Mouse (Mus musculus) spleen, adult 2 months (tissue): ENCODE measurements around the gene Cat.

Experiments used
- CTCF ChIP-seq: fragments of 200-500 bp; IDR thresholded peaks from 2 replicates; pipeline ENCODE4 v1.5.1; 2011; ENCODE audit warnings: mild to moderate bottlenecking, inconsistent platforms; ENCODE audit not compliant: insufficient read depth, insufficient read length, insufficient replicate concordance; ENCODE audit errors: extremely low read depth
- POLR2A ChIP-seq: fragments of 200-500 bp; IDR thresholded peaks from 2 replicates; pipeline ENCODE4 v1.6.1; 2011; ENCODE audit warnings: low read depth, low read length, inconsistent platforms

DNA sequence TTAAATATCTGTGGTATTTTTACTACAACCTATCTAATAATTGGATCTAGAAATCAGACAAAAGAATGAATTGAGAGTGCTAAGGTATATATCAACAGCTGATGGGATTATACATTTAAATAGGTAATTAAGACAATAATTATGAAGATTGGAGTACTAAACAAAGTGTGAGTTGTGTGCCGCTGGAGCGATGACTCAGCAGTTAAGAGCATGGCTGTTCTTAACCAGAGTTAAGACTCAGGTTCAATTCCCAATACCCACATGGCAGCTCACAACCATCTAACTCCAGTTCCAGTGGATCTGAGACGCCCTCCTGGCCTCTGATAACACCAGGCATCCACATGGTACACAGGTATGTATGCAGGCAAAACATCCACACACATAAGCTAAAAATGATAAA lies 11.6 kb downstream of the Cat start:
- TF ChIP-seq POLR2A (no peak), CTCF (no peak)
